Mouse (Mus musculus): Measurements from ENCODE around the gene Gtdc1. TPM values are rescaled to one million over a fixed set of nuclear protein-coding genes. Genes with fewer than 3 reads are reported as not detected.

Gene Gtdc1
- polyA plus RNA-seq, 1 experiment from 2014 or later = 19.5 TPM

- Histone ChIP-seq H3K4me2 (replicated peaks) (no peak overlapping the region), H3K9ac (replicated peaks) (no peak overlapping the region), H3K4me3 (replicated peaks) (no peak overlapping the region), H3K4me1 (replicated peaks) (peaks cover 8% of the 10 kb centered on the region), H3K27me3 (no peaks in the 10 kb centered on the region), H3K9me3 (no peaks in the 10 kb centered on the region), H3K36me3 (0 out of 2 replicates have a peak, but pooled peaks cover 3% of the 10 kb centered on the region), H3K27ac (no peak overlapping the region)
- ATAC-seq = no peak
- 78% methylated on average over 7 of the region's 7 CpGs for WGBS
Observed at GRCm38 (mm10) chr2:44569140-44569952, 358.1 kb downstream of the Gtdc1 start.

GRCm38 (mm10) chr2:44564776-44565692 is 362.4 kb downstream of the Gtdc1 start:
- ATAC-seq = no peak
- Histone ChIP-seq H3K27me3 (peaks cover 6% of the 10 kb centered on the region), H3K27ac (no peak overlapping the region), H3K36me3 (0 out of 2 replicates have a peak, but pooled peaks cover 3% of the 10 kb centered on the region), H3K4me3 (replicated peaks) (no peak overlapping the region), H3K4me1 (replicated peaks) (no peaks in the 10 kb centered on the region; the same call in 1 of the 2 replicates), H3K9me3 (no peaks in the 10 kb centered on the region), H3K9ac (replicated peaks) (no peak overlapping the region), H3K4me2 (replicated peaks) (no peak overlapping the region)
- 85% methylated on average over 16 of the region's 16 CpGs for WGBS

- Histone ChIP-seq H3K27me3 (peaks cover 11% of the 10 kb centered on the region), H3K27ac (no peak overlapping the region), H3K4me3 (replicated peaks) (no peak overlapping the region), H3K9ac (replicated peaks) (no peak overlapping the region), H3K4me1 (replicated peaks) (peaks cover 23% of the 10 kb centered on the region), H3K36me3 (0 out of 2 replicates have a peak, but pooled peaks cover 3% of the 10 kb centered on the region), H3K4me2 (replicated peaks) (no peak overlapping the region), H3K9me3 (no peaks in the 10 kb centered on the region)
- 73% methylated on average over 4 of the region's 4 CpGs for WGBS
- ATAC-seq = no peak
Observed at GRCm38 (mm10) chr2:44561789-44562188, 365.7 kb downstream of the Gtdc1 start.

- H3K9ac ChIP-seq (replicated peaks) = no peak overlapping the region
- no peak overlapping the region for H3K27ac ChIP-seq
- peaks cover 11% of the 10 kb centered on the region for H3K27me3 ChIP-seq
- H3K4me3 ChIP-seq (replicated peaks) = no peak overlapping the region
- H3K4me2 ChIP-seq (replicated peaks) = no peak overlapping the region
- ATAC-seq = no peak
- H3K36me3 ChIP-seq = no peaks in the 10 kb centered on the region
- 56% methylated on average over 6 of the region's 6 CpGs for WGBS
- no peaks in the 10 kb centered on the region for H3K9me3 ChIP-seq
- H3K4me1 ChIP-seq (replicated peaks) = peaks cover 28% of the 10 kb centered on the region
Observed at GRCm38 (mm10) chr2:44559242-44559944, 368.1 kb downstream of the Gtdc1 start.

- Histone ChIP-seq H3K36me3 (no peaks in the 10 kb centered on the region), H3K9me3 (no peaks in the 10 kb centered on the region), H3K4me3 (replicated peaks) (peak overlapping the region; percentile 54; the same call in 1 of the 2 replicates), H3K4me1 (replicated peaks) (peaks cover 28% of the 10 kb centered on the region), H3K27me3 (peaks cover 11% of the 10 kb centered on the region), H3K9ac (replicated peaks) (no peak overlapping the region), H3K27ac (no peak overlapping the region), H3K4me2 (replicated peaks) (peak overlapping the region; percentile 94)
- WGBS = 41% methylated on average over 12 of the region's 12 CpGs
- ATAC-seq = no peak
Observed at GRCm38 (mm10) chr2:44557669-44558281, 369.7 kb downstream of the Gtdc1 start.

GRCm38 (mm10) chr2:44556861-44557592 is 370.4 kb downstream of the Gtdc1 start:
- Histone ChIP-seq H3K27me3 (peaks cover 11% of the 10 kb centered on the region), H3K27ac (peak overlapping the region; percentile 25; the same call in 1 of the 2 replicates), H3K9ac (replicated peaks) (peak overlapping the region; percentile 75), H3K4me2 (replicated peaks) (peak overlapping the region; percentile 94), H3K4me3 (replicated peaks) (peak overlapping the region; percentile 54), H3K36me3 (no peaks in the 10 kb centered on the region), H3K9me3 (no peaks in the 10 kb centered on the region), H3K4me1 (replicated peaks) (peaks cover 28% of the 10 kb centered on the region)
- peak; percentile 88 for ATAC-seq
- WGBS = under 1% methylated on average over 42 of the region's 42 CpGs

- Histone ChIP-seq H3K9me3 (no peaks in the 10 kb centered on the region), H3K4me2 (replicated peaks) (no peak overlapping the region), H3K4me1 (replicated peaks) (peaks cover 28% of the 10 kb centered on the region), H3K36me3 (no peaks in the 10 kb centered on the region), H3K4me3 (replicated peaks) (no peak overlapping the region), H3K9ac (replicated peaks) (no peak overlapping the region), H3K27ac (no peak overlapping the region), H3K27me3 (0 out of 2 replicates have a peak, but pooled peaks cover 4% of the 10 kb centered on the region)
- ATAC-seq = no peak
- 87% methylated on average over 3 of the region's 3 CpGs for WGBS
Observed at GRCm38 (mm10) chr2:44554716-44555115, 372.7 kb downstream of the Gtdc1 start.

- H3K4me1 ChIP-seq (replicated peaks) = no peaks in the 10 kb centered on the region
- no peaks in the 10 kb centered on the region for H3K9me3 ChIP-seq
- H3K9ac ChIP-seq (replicated peaks) = no peak overlapping the region
- no peaks in the 10 kb centered on the region for H3K36me3 ChIP-seq
- H3K4me2 ChIP-seq (replicated peaks) = no peak overlapping the region
- H3K4me3 ChIP-seq (replicated peaks) = no peak overlapping the region
- H3K27ac ChIP-seq = no peak overlapping the region
- 92% methylated on average over 6 of the region's 6 CpGs for WGBS
- H3K27me3 ChIP-seq = no peaks in the 10 kb centered on the region
- ATAC-seq = no peak
Observed at GRCm38 (mm10) chr2:44549311-44549710, 378.1 kb downstream of the Gtdc1 start.

- ATAC-seq = no peak
- Histone ChIP-seq H3K4me3 (replicated peaks) (no peak overlapping the region), H3K4me2 (replicated peaks) (no peak overlapping the region), H3K27me3 (no peaks in the 10 kb centered on the region), H3K9me3 (no peaks in the 10 kb centered on the region), H3K4me1 (replicated peaks) (0 out of 2 replicates have a peak, but pooled peaks cover 2% of the 10 kb centered on the region), H3K36me3 (no peaks in the 10 kb centered on the region), H3K27ac (no peak overlapping the region), H3K9ac (replicated peaks) (no peak overlapping the region)
Observed at GRCm38 (mm10) chr2:44542775-44543174, 384.7 kb downstream of the Gtdc1 start.

- 0 out of 2 replicates have a peak, but pooled peaks cover 2% of the 10 kb centered on the region for H3K4me1 ChIP-seq (replicated peaks)
- no peak for ATAC-seq
- H3K36me3 ChIP-seq = no peaks in the 10 kb centered on the region
- no peak overlapping the region for H3K4me3 ChIP-seq (replicated peaks)
- H3K27me3 ChIP-seq = no peaks in the 10 kb centered on the region
- no peak overlapping the region for H3K9ac ChIP-seq (replicated peaks)
- no peaks in the 10 kb centered on the region for H3K9me3 ChIP-seq
- H3K4me2 ChIP-seq (replicated peaks) = no peak overlapping the region
- no peak overlapping the region for H3K27ac ChIP-seq
- 89% methylated on average over 6 of the region's 6 CpGs for WGBS
Observed at GRCm38 (mm10) chr2:44541726-44542125, 385.7 kb downstream of the Gtdc1 start.

- ATAC-seq = no peak
- 93% methylated on average over 6 of the region's 6 CpGs for WGBS
- Histone ChIP-seq H3K27ac (no peak overlapping the region), H3K4me1 (replicated peaks) (0 out of 2 replicates have a peak, but pooled peaks cover 2% of the 10 kb centered on the region), H3K4me2 (replicated peaks) (no peak overlapping the region), H3K9me3 (no peaks in the 10 kb centered on the region), H3K36me3 (no peaks in the 10 kb centered on the region), H3K27me3 (no peaks in the 10 kb centered on the region), H3K9ac (replicated peaks) (no peak overlapping the region), H3K4me3 (replicated peaks) (no peak overlapping the region)
Observed at GRCm38 (mm10) chr2:44540881-44541280, 386.6 kb downstream of the Gtdc1 start.
